Mouse (Mus musculus) liver, embryonic 14.5 days (tissue): ENCODE data around the gene Lrrc4c.

Experiments
- CTCF ChIP-seq: IDR thresholded peaks from 2 replicates; pipeline ENCODE4 v1.5.1; 2016; ENCODE audit warnings: antibody characterized with exemption, low read depth, control low read depth
- EP300 ChIP-seq: IDR thresholded peaks from 2 replicates; pipeline ENCODE4 v1.6.1; 2016; ENCODE audit warnings: antibody characterized with exemption, low read depth

DNA sequence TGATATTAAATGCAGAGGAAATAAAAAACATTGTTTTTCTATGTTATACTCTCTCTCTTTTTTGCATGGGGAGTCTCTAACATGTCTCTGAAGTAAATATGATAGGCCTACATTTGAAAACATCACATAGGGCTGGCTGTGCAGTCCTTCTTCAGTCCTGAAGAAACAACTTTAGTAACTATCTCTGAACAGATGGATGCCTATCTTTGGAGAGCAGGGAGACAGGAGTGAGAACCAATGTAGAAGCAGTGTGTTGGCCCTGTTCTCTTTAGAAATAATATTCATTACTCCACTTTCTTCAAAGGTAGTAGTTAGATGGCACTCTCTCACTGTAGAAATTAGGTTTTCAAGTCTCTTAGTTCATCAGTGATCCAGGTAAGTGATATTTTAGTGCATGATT is 967.0 kb downstream of the Lrrc4c start:
- TF ChIP-seq CTCF (no peak), EP300 (no peak)
